Comparison of ENCODE assay signal across 8 mouse cellular contexts in genomic region chrX:7762137-7762920, GRCm38 (mm10). TPM values are rescaled to one million over a fixed set of nuclear protein-coding genes. Genes with fewer than 3 reads are reported as not detected.
DNase-seq lines count a peak whose midpoint lies in the region; ATAC-seq and TF ChIP-seq lines count a peak whose summit lies in the region.

TSS of gene Tfe3 (plus strand) at chrX:7762560.

- no peak within 1 kb of the TSS; the same call in 1 of the 2 replicates for H3K27ac ChIP-seq in forebrain, embryonic 15.5 days (replicated peaks)

- no peaks in the 10 kb centered on the region for H3K27me3 ChIP-seq in forebrain, embryonic 15.5 days

- intact Hi-C loops in heart, postnatal 25 days (cut with DNase I), result no loop called here

- peaks cover 27% of the 10 kb centered on the region for H3K4me1 ChIP-seq in forebrain, embryonic 15.5 days
- H3K4me1 ChIP-seq in lung, adult 2 months (ENCODE audit: control insufficient read depth, insufficient read depth, low read length), result no peaks in the 10 kb centered on the region

- peak; percentile 92 for DNase-seq in ES-CJ7 (ENCODE audit: low read depth, low spot score)
- DNase-seq in cerebellum, adult 11 months, result peak; percentile 89
- peak; percentile 92 for DNase-seq in heart, postnatal 25 days (ENCODE audit: low spot score)
- DNase-seq in layer of hippocampus, adult 18-20 months (ENCODE audit: low spot score in 2 of 2), result peak; percentile 90 to 92
- DNase-seq in lung, adult 2 months, result peak; percentile 78
- DNase-seq in thymus, adult 18-20 months, result peak; percentile 69 to 83

- WGBS in forebrain, embryonic 15.5 days, result 31% methylated on average over 34 of the region's 38 CpGs
- 28% methylated on average over 38 of the region's 38 CpGs for WGBS in lung, adult 2 months

- peak within 1 kb of the TSS; percentile 69 for H3K4me2 ChIP-seq in forebrain, embryonic 15.5 days (replicated peaks)

- TF ChIP-seq POLR2A in lung, adult 2 months (IDR thresholded peaks at IDR 0.05; ENCODE audit: borderline replicate concordance, extremely low read depth, low read depth, low read length), result peak; percentile 82; the same call in 1 of the 2 replicates

- peak within 1 kb of the TSS; percentile 56 for H3K9ac ChIP-seq in forebrain, embryonic 15.5 days (replicated peaks)

- H3K36me3 ChIP-seq in forebrain, embryonic 15.5 days, result no peaks in the 10 kb centered on the region

- TF ChIP-seq CTCF in lung, adult 2 months (IDR thresholded peaks at IDR 0.05; ENCODE audit: insufficient read depth, low read length), result no peak

- H3K9me3 ChIP-seq in forebrain, embryonic 15.5 days, result no peaks in the 10 kb centered on the region

- peak; percentile 96 for ATAC-seq in forebrain, embryonic 15.5 days (replicated peaks)
- ATAC-seq in neutrophil, adult 5-6 weeks (ENCODE audit: extremely low read depth, insufficient number of reproducible peaks, low FRiP score, poor library complexity, severe bottlenecking), result peak; percentile 97

- H3K4me3 ChIP-seq in forebrain, embryonic 15.5 days, result peak within 1 kb of the TSS; percentile 59
- H3K4me3 ChIP-seq in lung, adult 2 months (replicated peaks; ENCODE audit: extremely low read depth, low read depth, low read length), result peak within 1 kb of the TSS; percentile 95

RNA-seq across cellular contexts. Expression of gene Tfe3, which starts in this region (rescaled TPM):
- 21.8 and 23.4 TPM in 2 replicates for polyA plus RNA-seq in forebrain, embryonic 15.5 days (2015; fragmentation: Nextera tagmentation; extraction: Ambion mirVana)
- total RNA-seq in heart, postnatal 25 days (2021), result 10 to 100 TPM; 15.0 to 16.8 TPM
- total RNA-seq in layer of hippocampus, adult 18-20 months (2021), result 10 to 100 TPM; 33.7 to 38.7 TPM
- polyA plus RNA-seq in lung, adult 2 months (2012; rRNA removed), result 28.8 and 31.8 TPM in 2 replicates
- total RNA-seq in neutrophil, adult 5-6 weeks (2017), result 30.7 and 40.0 TPM in 2 replicates
